Mouse (Mus musculus): ENCODE results near the gene Aptx. TPM values are rescaled to one million over a fixed set of nuclear protein-coding genes. Genes with fewer than 3 reads are reported as not detected.

The Aptx gene
- total RNA-seq, 2 experiments from 2014 or later, result 15.3 to 22.1 TPM

GRCm38 (mm10) chr4:40666237-40667012 is 36.6 kb downstream of the Aptx start:
- DNase-seq, result no peak

GRCm38 (mm10) chr4:40651055-40651454 is 51.9 kb downstream of the Aptx start:
- no peak for DNase-seq

GRCm38 (mm10) chr4:40649111-40649510 is 53.9 kb downstream of the Aptx start:
- peak; percentile 18 for DNase-seq

GRCm38 (mm10) chr4:40643567-40643966 is 59.4 kb downstream of the Aptx start:
- no peak for DNase-seq

GRCm38 (mm10) chr4:40640991-40641390 is 62.0 kb downstream of the Aptx start:
- no peak for DNase-seq

Small RNAs within 50 kb of the gene (microRNA-seq; reads per million reads assigned to microRNA genes)
- 1.8 reads per million for gene Mir207

Other genes starting within 250 kb of the Aptx start
- gene Tmem215, start 231.0 kb downstream of the Aptx start, total RNA-seq (2021), result under 1 TPM; 0.09 TPM
- gene Dnaja1, start 19.0 kb upstream of the Aptx start, total RNA-seq (2021), result 100 to 1,000 TPM; 199 to 219 TPM
- 10 to 100 TPM; 57.2 to 62.3 TPM for gene Smu1, start 54.7 kb upstream of the Aptx start, total RNA-seq (2021)
- gene B4galt1, start 150.8 kb upstream of the Aptx start, total RNA-seq (2021), result 10 to 100 TPM; 73.7 to 83.0 TPM
- gene Spink4, start 216.9 kb upstream of the Aptx start, total RNA-seq (2021), result 1 to 10 TPM; 4.6 to 4.8 TPM
- gene Bag1, start 245.1 kb upstream of the Aptx start, total RNA-seq (2021), result 100 to 1,000 TPM; 257 to 267 TPM
- 10 to 100 TPM; 62.5 to 69.9 TPM for gene Chmp5, start 245.2 kb upstream of the Aptx start, total RNA-seq (2021)

Data from adrenal gland, postnatal 10 days (tissue).